ENCODE assay signal across 11 mouse cellular contexts in genomic region chr9:65561016-65561415, GRCm38 (mm10). TPM values are rescaled to one million over a fixed set of nuclear protein-coding genes. Genes with fewer than 3 reads are reported as not detected.
DNase-seq lines count a peak whose midpoint lies in the region; ATAC-seq and TF ChIP-seq lines count a peak whose summit lies in the region.
"Had no signal": no experiment of that assay in that cellular context is flagged by ENCODE, and none has a peak within 500 bp of the region (broad histone marks: within the 10 kb centered on the region; RNA-seq: fewer than 3 reads in every experiment).

No protein-coding gene starts in this region.

- no peak overlapping the region for H3K4me2 ChIP-seq in hindbrain, embryonic 16.5 days (ENCODE audit: low read length)
- H3K4me2 ChIP-seq in hindbrain, embryonic 11.5 days (replicated peaks; ENCODE audit: low read depth, low read length) = no peak overlapping the region
- H3K4me2 ChIP-seq: limb, embryonic 12.5 days had no signal

- H3K27ac ChIP-seq in hindbrain, embryonic 16.5 days (ENCODE audit: low read depth, low read length) = peak overlapping the region; percentile 6; the same call in 1 of the 2 replicates
- no peak overlapping the region for H3K27ac ChIP-seq in hindbrain, embryonic 11.5 days (ENCODE audit: low read depth, low read length)
- H3K27ac ChIP-seq in bone marrow, adult 2 months (ENCODE audit: control insufficient read depth, insufficient read depth, low read depth, low read length, poor library complexity) = peak overlapping the region; percentile 46
- H3K27ac ChIP-seq in heart, embryonic 10.5 days = peak overlapping the region; percentile 84; the same call in 1 of the 2 replicates

- 76% methylated on average over 4 of the region's 4 CpGs for WGBS in hindbrain, embryonic 16.5 days
- WGBS in hindbrain, embryonic 11.5 days = 89% methylated on average over 4 of the region's 4 CpGs
- 27% methylated on average over 4 of the region's 4 CpGs for WGBS in bone marrow, adult 2 months
- WGBS in heart, embryonic 10.5 days = 77% methylated on average over 4 of the region's 4 CpGs

- H3K27me3 ChIP-seq in hindbrain, embryonic 16.5 days (replicated peaks; ENCODE audit: control insufficient read depth, insufficient read depth, low read length) = no peaks in the 10 kb centered on the region
- no peaks in the 10 kb centered on the region for H3K27me3 ChIP-seq in hindbrain, embryonic 11.5 days (ENCODE audit: control insufficient read depth, insufficient read depth, low read length)
- H3K27me3 ChIP-seq in heart, embryonic 10.5 days (ENCODE audit: insufficient read depth, poor library complexity, severe bottlenecking) = no peaks in the 10 kb centered on the region
- H3K27me3 ChIP-seq: limb, embryonic 12.5 days; Patski had no signal

- TF ChIP-seq POLR2A in bone marrow, adult 2 months (IDR thresholded peaks at IDR 0.05; ENCODE audit: borderline replicate concordance, control insufficient read depth, low read depth, low read length) = no peak

- DNase-seq in hindbrain, embryonic 11.5 days (ENCODE audit: low spot score) = no peak
- peak; percentile 64 for DNase-seq in 416B (ENCODE audit: low read depth)
- DNase-seq in heart, embryonic 10.5 days (ENCODE audit: low spot score) = no peak
- peak; percentile 57 for DNase-seq in retina, postnatal 1 day
- no peak for DNase-seq in urinary bladder, postnatal 14 days (ENCODE audit: low spot score)
- no peak for DNase-seq in yolk sac, embryonic 10.5 days (ENCODE audit: low spot score)

- H3K36me3 ChIP-seq in hindbrain, embryonic 16.5 days (ENCODE audit: control insufficient read depth, insufficient read depth, low read length) = 0 out of 2 replicates have a peak, but pooled peaks cover 2% of the 10 kb centered on the region
- peaks cover 6% of the 10 kb centered on the region; the same call in 1 of the 2 replicates for H3K36me3 ChIP-seq in hindbrain, embryonic 11.5 days (ENCODE audit: control insufficient read depth, insufficient read depth, low read length)
- peaks cover 69% of the 10 kb centered on the region for H3K36me3 ChIP-seq in heart, embryonic 10.5 days

- H3K4me1 ChIP-seq in hindbrain, embryonic 16.5 days (ENCODE audit: control insufficient read depth, insufficient read depth, low read depth, low read length) = peaks cover 10% of the 10 kb centered on the region
- peaks cover 4% of the 10 kb centered on the region for H3K4me1 ChIP-seq in hindbrain, embryonic 11.5 days (replicated peaks; ENCODE audit: control insufficient read depth, insufficient read depth, low read length)
- peaks cover 8% of the 10 kb centered on the region; the same call in 1 of the 2 replicates for H3K4me1 ChIP-seq in bone marrow, adult 2 months (ENCODE audit: control insufficient read depth, insufficient read depth, low read length)
- H3K4me1 ChIP-seq in heart, embryonic 10.5 days = peaks cover 21% of the 10 kb centered on the region

- TF ChIP-seq CTCF in bone marrow, adult 2 months (IDR thresholded peaks at IDR 0.05; ENCODE audit: control insufficient read depth, insufficient read depth, low read length) = no peak

- H3K9ac ChIP-seq in hindbrain, embryonic 16.5 days (ENCODE audit: low read depth, low read length) = no peak overlapping the region
- H3K9ac ChIP-seq in hindbrain, embryonic 11.5 days (ENCODE audit: low read depth, low read length) = no peak overlapping the region
- H3K9ac ChIP-seq: limb, embryonic 12.5 days had no signal

- no peaks in the 10 kb centered on the region for H3K9me3 ChIP-seq in hindbrain, embryonic 16.5 days (ENCODE audit: control insufficient read depth, low read length)
- H3K9me3 ChIP-seq in hindbrain, embryonic 11.5 days (ENCODE audit: control insufficient read depth, low read length) = no peaks in the 10 kb centered on the region
- no peaks in the 10 kb centered on the region for H3K9me3 ChIP-seq in heart, embryonic 10.5 days
- H3K9me3 ChIP-seq: limb, embryonic 12.5 days had no signal

- H3K4me3 ChIP-seq in hindbrain, embryonic 16.5 days (ENCODE audit: low read length) = no peak overlapping the region
- no peak overlapping the region for H3K4me3 ChIP-seq in hindbrain, embryonic 11.5 days (ENCODE audit: low read depth, low read length)
- H3K4me3 ChIP-seq in bone marrow, adult 2 months (replicated peaks; ENCODE audit: control insufficient read depth, low read depth, low read length) = no peak overlapping the region
- H3K4me3 ChIP-seq in heart, embryonic 10.5 days = no peak overlapping the region
- H3K4me3 ChIP-seq: limb, embryonic 12.5 days had no signal

- ATAC-seq in hindbrain, embryonic 16.5 days = peak; percentile 80; the same call in 1 of the 2 replicates
- no peak for ATAC-seq in hindbrain, embryonic 11.5 days (ENCODE audit: low FRiP score)
- ATAC-seq: Patski had no signal

RNA-seq across cellular contexts. Expression of gene Plekho2, which starts 18.8 kb away (rescaled TPM):
- polyA plus RNA-seq in hindbrain, embryonic 16.5 days (2015; fragmentation: Nextera tagmentation; extraction: Ambion mirVana) = 7.1 and 8.0 TPM in 2 replicates
- polyA plus RNA-seq in hindbrain, embryonic 11.5 days (2014; fragmentation: Nextera tagmentation; extraction: Ambion mirVana) = 10.2 and 10.7 TPM in 2 replicates
- polyA plus RNA-seq in bone marrow, adult 2 months (2011; ENCODE audit: insufficient read depth, insufficient read length, low replicate concordance, missing spikeins) = 25.7 and 55.0 TPM in 2 replicates
- polyA plus RNA-seq in heart, embryonic 10.5 days (2016; fragmentation: Nextera tagmentation; extraction: Ambion mirVana) = 12.8 and 14.2 TPM in 2 replicates

RNA-seq across cellular contexts. Expression of gene Pif1, which starts 25.9 kb away (rescaled TPM):
- 3.2 and 4.3 TPM in 2 replicates for polyA plus RNA-seq in hindbrain, embryonic 16.5 days (2015; fragmentation: Nextera tagmentation; extraction: Ambion mirVana)
- polyA plus RNA-seq in hindbrain, embryonic 11.5 days (2014; fragmentation: Nextera tagmentation; extraction: Ambion mirVana) = 9.9 and 12.5 TPM in 2 replicates
- polyA plus RNA-seq in bone marrow, adult 2 months (2011; ENCODE audit: insufficient read depth, insufficient read length, low replicate concordance, missing spikeins) = 16.5 and 29.8 TPM in 2 replicates
- 16.7 and 17.7 TPM in 2 replicates for polyA plus RNA-seq in heart, embryonic 10.5 days (2016; fragmentation: Nextera tagmentation; extraction: Ambion mirVana)

RNA-seq across cellular contexts. Expression of gene Ankdd1a, which starts 41.0 kb away (rescaled TPM):
- 1.1 and 1.2 TPM in 2 replicates for polyA plus RNA-seq in hindbrain, embryonic 16.5 days (2015; fragmentation: Nextera tagmentation; extraction: Ambion mirVana)
- 0.20 and 0.71 TPM in 2 replicates for polyA plus RNA-seq in hindbrain, embryonic 11.5 days (2014; fragmentation: Nextera tagmentation; extraction: Ambion mirVana)
- polyA plus RNA-seq in bone marrow, adult 2 months (2011; ENCODE audit: insufficient read depth, insufficient read length, low replicate concordance, missing spikeins) = 1.2 TPM in 1 of 2 replicates, not detected in the other
- not detected in 2 replicates for polyA plus RNA-seq in heart, embryonic 10.5 days (2016; fragmentation: Nextera tagmentation; extraction: Ambion mirVana)
- polyA plus RNA-seq: limb, embryonic 12.5 days; Patski; small intestine, adult 2 months had no signal

Comparison
In these comparisons a context has a peak if more than half of its experiments do, and no peak if none do; other contexts are left out.
1. DNase-seq: peak in 416B (single experiment) and retina, postnatal 1 day (single experiment); none in hindbrain, embryonic 11.5 days (single experiment), heart, embryonic 10.5 days (single experiment), urinary bladder, postnatal 14 days (single experiment) and yolk sac, embryonic 10.5 days (single experiment).